Mouse (Mus musculus) MEL (cell line): ENCODE measurements around the gene Rnf126. TPM values are rescaled to one million over a fixed set of nuclear protein-coding genes. Genes with fewer than 3 reads are reported as not detected.

Source experiments
- DNase-seq: peaks from one replicate; pipeline ENCODE4 v3.0.0; 2011; ENCODE audit warnings: low read depth, low spot score
- H3K27ac ChIP-seq: 2 replicates; pipeline ENCODE4 v1.5.1; 2012; ENCODE audit warnings: low read depth, mild to moderate bottlenecking, control low read depth, low read length, moderate library complexity; ENCODE audit not compliant: control insufficient read depth
- H3K27me3 ChIP-seq, 2 experiments: fragments of 150-350 bp in 1 of 2; sonication (generic) in 1 of 2; 2 replicates each; pipeline ENCODE4 v1.6.1; 2012; ENCODE audit warnings: low read length in 2 of 2, mild to moderate bottlenecking in 2 of 2, improper control_type of control experiment in 1 of 2, moderate library complexity in 1 of 2; ENCODE audit not compliant: insufficient read depth in 2 of 2, control insufficient read depth in 1 of 2
- H3K36me3 ChIP-seq, 2 experiments: 2 replicates each; pipeline ENCODE4 v1.6.1; 2012 to 2014; ENCODE audit warnings: low read length in 2 of 2, improper control_type of control experiment in 1 of 2, inconsistent platforms in 1 of 2, mild to moderate bottlenecking in 1 of 2; ENCODE audit not compliant: insufficient read depth in 2 of 2, control insufficient read depth in 1 of 2
- H3K4me1 ChIP-seq, 2 experiments: fragments of 150-350 bp in 1 of 2; sonication (generic) in 1 of 2; 2 replicates each; pipeline ENCODE4 v1.6.1; 2012; ENCODE audit warnings: low read length in 2 of 2, improper control_type of control experiment in 1 of 2, mild to moderate bottlenecking in 1 of 2; ENCODE audit not compliant: insufficient read depth in 2 of 2, control insufficient read depth in 1 of 2
- H3K4me3 ChIP-seq, 2 experiments: fragments of 150-350 bp in 1 of 2; sonication (generic) in 1 of 2; 2 replicates each; pipeline ENCODE4 v1.5.1; 2012; ENCODE audit warnings: low read depth in 2 of 2, low read length in 2 of 2, mild to moderate bottlenecking in 2 of 2, moderate library complexity in 2 of 2, control low read depth in 1 of 2, improper control_type of control experiment in 1 of 2; ENCODE audit not compliant: control insufficient read depth in 1 of 2, insufficient read depth in 1 of 2
- H3K79me2 ChIP-seq: 2 replicates; pipeline ENCODE4 v1.6.1; 2012; ENCODE audit warnings: mild to moderate bottlenecking, low read length, moderate library complexity; ENCODE audit not compliant: control insufficient read depth, poor library complexity, insufficient read depth
- H3K9ac ChIP-seq: 2 replicates; pipeline ENCODE4 v1.6.1; 2012; ENCODE audit warnings: low read depth, mild to moderate bottlenecking, control low read depth, low read length, moderate library complexity; ENCODE audit not compliant: control insufficient read depth, poor library complexity, severe bottlenecking
- H3K9me3 ChIP-seq: fragments of 150-350 bp; sonication (generic); replicated peaks from 2 replicates; pipeline ENCODE4 v1.6.1; 2012; ENCODE audit warnings: mild to moderate bottlenecking, low read length, improper control_type of control experiment, moderate library complexity; ENCODE audit not compliant: insufficient read depth
- BHLHE40 ChIP-seq: IDR thresholded peaks from 2 replicates; pipeline ENCODE4 v1.6.1; 2012; ENCODE audit warnings: low read depth, mild to moderate bottlenecking, inconsistent platforms, low read length, improper control_type of control experiment, borderline replicate concordance
- CHD1 ChIP-seq: IDR thresholded peaks from 2 replicates; pipeline ENCODE4 v1.6.1; 2012; ENCODE audit warnings: low read depth, mild to moderate bottlenecking, inconsistent platforms, low read length, improper control_type of control experiment
- E2F4 ChIP-seq: IDR thresholded peaks from 2 replicates; pipeline ENCODE4 v1.6.1; 2011; ENCODE audit warnings: low read depth, low read length, improper control_type of control experiment, borderline replicate concordance
- ELF1 ChIP-seq: IDR thresholded peaks from 2 replicates; pipeline ENCODE4 v1.6.1; 2014; ENCODE audit warnings: low read depth, mild to moderate bottlenecking, inconsistent platforms, low read length, improper control_type of control experiment, moderate library complexity
- EP300 ChIP-seq, 2 experiments: IDR thresholded peaks; 2 replicates each; pipeline ENCODE4 v1.6.1; 2011; ENCODE audit warnings: improper control_type of control experiment in 2 of 2, low read length in 2 of 2, low read depth in 1 of 2, mild to moderate bottlenecking in 1 of 2
- GATA1 ChIP-seq: IDR thresholded peaks from 2 replicates; pipeline ENCODE4 v1.6.1; 2011; ENCODE audit warnings: low read depth, low read length, improper control_type of control experiment
- HCFC1 ChIP-seq: IDR thresholded peaks from 2 replicates; pipeline ENCODE4 v1.6.1; 2012; ENCODE audit warnings: low read depth, mild to moderate bottlenecking, inconsistent platforms, low read length, improper control_type of control experiment, moderate library complexity
- KAT2A ChIP-seq: conservative IDR thresholded peaks from 2 replicates; pipeline ENCODE4 v1.6.1; 2012; ENCODE audit warnings: low read depth, low read length, improper control_type of control experiment, inconsistent platforms
- MAZ ChIP-seq: IDR thresholded peaks from 2 replicates; pipeline ENCODE4 v1.6.1; 2012; ENCODE audit warnings: low read depth, mild to moderate bottlenecking, inconsistent platforms, low read length, improper control_type of control experiment
- MXI1 ChIP-seq: IDR thresholded peaks from 2 replicates; pipeline ENCODE4 v1.6.1; 2011; ENCODE audit warnings: mild to moderate bottlenecking, low read depth, low read length, improper control_type of control experiment
- MYC ChIP-seq: IDR thresholded peaks from 2 replicates; pipeline ENCODE4 v1.6.1; 2011; ENCODE audit warnings: low read depth, mild to moderate bottlenecking, low read length, improper control_type of control experiment, moderate library complexity
- NELFE ChIP-seq: IDR thresholded peaks from 2 replicates; pipeline ENCODE4 v1.6.1; 2011; ENCODE audit warnings: low read depth, low read length, improper control_type of control experiment
- POLR2AphosphoS2 ChIP-seq: IDR thresholded peaks from 2 replicates; pipeline ENCODE4 v1.6.1; 2011; ENCODE audit warnings: low read length, improper control_type of control experiment
- RAD21 ChIP-seq: IDR thresholded peaks from 2 replicates; pipeline ENCODE4 v1.6.1; 2011; ENCODE audit warnings: mild to moderate bottlenecking, low read depth, low read length, improper control_type of control experiment
- RCOR1 ChIP-seq: IDR thresholded peaks from 2 replicates; pipeline ENCODE4 v1.6.1; 2012; ENCODE audit warnings: low read depth, mild to moderate bottlenecking, inconsistent platforms, low read length, improper control_type of control experiment
- SIN3A ChIP-seq: IDR thresholded peaks from 2 replicates; pipeline ENCODE4 v1.6.1; 2012; ENCODE audit warnings: low read length, improper control_type of control experiment, inconsistent platforms
- TAL1 ChIP-seq: IDR thresholded peaks from 2 replicates; pipeline ENCODE4 v1.6.1; 2012; ENCODE audit warnings: mild to moderate bottlenecking, inconsistent platforms, low read length, moderate library complexity, mixed read lengths
- TBP ChIP-seq: IDR thresholded peaks from 2 replicates; pipeline ENCODE4 v1.8.0; 2011; ENCODE audit warnings: low read depth, low read length, improper control_type of control experiment
- UBTF ChIP-seq: IDR thresholded peaks from 2 replicates; pipeline ENCODE4 v1.6.1; 2012; ENCODE audit warnings: low read depth, mild to moderate bottlenecking, inconsistent platforms, low read length, improper control_type of control experiment, moderate library complexity, borderline replicate concordance; ENCODE audit not compliant: insufficient read depth
- USF2 ChIP-seq, 2 experiments: IDR thresholded peaks; 2 replicates each; pipeline ENCODE4 v1.6.1; 2011 to 2012; ENCODE audit warnings: improper control_type of control experiment in 2 of 2, low read length in 2 of 2, borderline replicate concordance in 1 of 2, inconsistent platforms in 1 of 2, low read depth in 1 of 2, mild to moderate bottlenecking in 1 of 2; ENCODE audit not compliant: insufficient read depth in 1 of 2
- ZC3H11A ChIP-seq: IDR thresholded peaks from 2 replicates; pipeline ENCODE4 v1.6.1; 2012; ENCODE audit warnings: low read depth, mild to moderate bottlenecking, inconsistent platforms, low read length, improper control_type of control experiment
- ZKSCAN1 ChIP-seq: IDR thresholded peaks from 2 replicates; pipeline ENCODE4 v1.6.1; 2012; ENCODE audit warnings: low read depth, mild to moderate bottlenecking, inconsistent platforms, low read length, improper control_type of control experiment, moderate library complexity
- ZMIZ1 ChIP-seq: IDR thresholded peaks from 2 replicates; pipeline ENCODE4 v1.6.1; 2012; ENCODE audit warnings: low read depth, mild to moderate bottlenecking, inconsistent platforms, low read length, improper control_type of control experiment, moderate library complexity
- ZNF384 ChIP-seq: IDR thresholded peaks from 2 replicates; pipeline ENCODE4 v1.6.1; 2012; ENCODE audit warnings: low read depth, mild to moderate bottlenecking, inconsistent platforms, low read length, improper control_type of control experiment
- polyA plus RNA-seq, 2 experiments: library from polyadenylated mRNA; stranded (reverse) in 1 of 2; unstranded in 1 of 2; fragments of >175 nt in 1 of 2; fragments of >200 nt in 1 of 2; gene quantifications; 2 replicates each; pipeline versions ENCODE4 v1.2.1 to v1.2.4; 2012; ENCODE audit warnings: low replicate concordance in 2 of 2, low read depth in 1 of 2; ENCODE audit not compliant: insufficient read length in 2 of 2, insufficient read depth in 1 of 2, missing spikeins in 1 of 2
- total RNA-seq: library from RNA; depleted of rRNA; stranded (reverse); fragments of 300-350 nt; gene quantifications from 2 replicates; pipeline ENCODE4 v1.2.3, GENCODE M21; 2012

Gene Rnf126
- total and polyA plus RNA-seq, 3 experiments, result 84.8 to 184 (median 174) TPM

DNA sequence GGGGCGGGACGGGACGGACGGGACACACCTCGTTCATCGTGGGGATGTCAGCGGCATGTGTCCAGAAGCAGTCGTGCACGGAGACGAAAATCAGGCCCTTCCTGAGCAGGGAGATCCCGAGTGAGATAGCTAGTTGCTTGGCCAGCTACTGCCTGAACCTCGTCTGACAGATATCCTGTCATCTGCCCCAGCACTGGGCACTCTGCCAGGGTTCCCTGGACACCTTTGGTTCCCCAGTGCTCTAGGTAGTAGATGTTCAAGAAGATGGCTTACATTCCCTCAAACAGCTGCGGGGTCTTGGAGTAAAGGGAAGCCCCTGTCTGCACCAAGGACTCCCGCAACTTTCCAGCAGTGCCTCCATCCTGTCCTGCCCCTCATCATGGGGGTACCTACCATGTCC lies 30.0 kb downstream of the Rnf126 start:
- no peaks in the 10 kb centered on the region for H3K4me1 ChIP-seq
- no peaks in the 10 kb centered on the region for H3K27me3 ChIP-seq
- H3K27ac ChIP-seq, result no peak overlapping the region
- no peak for TF ChIP-seq UBTF
- TF ChIP-seq MYC, result no peak
- no peak for TF ChIP-seq HCFC1
- no peak for TF ChIP-seq BHLHE40
- TF ChIP-seq RAD21, result no peak
- TF ChIP-seq ZNF384, result no peak
- no peak for TF ChIP-seq POLR2AphosphoS2
- no peak for TF ChIP-seq USF2 (IDR thresholded peaks at IDR 0.05; ENCODE audit: borderline replicate concordance in 1 of 2, insufficient read depth in 1 of 2, low read depth in 1 of 2, low read length in 2 of 2)
- TF ChIP-seq TAL1, result no peak
- TF ChIP-seq ELF1, result no peak
- H3K9me3 ChIP-seq, result no peaks in the 10 kb centered on the region
- DNase-seq, result no peak
- H3K9ac ChIP-seq, result no peak overlapping the region
- H3K36me3 ChIP-seq, result no peaks in the 10 kb centered on the region; a peak in 1 of 4 replicates
- no peaks in the 10 kb centered on the region for H3K79me2 ChIP-seq
- H3K4me3 ChIP-seq, result no peak overlapping the region

DNA sequence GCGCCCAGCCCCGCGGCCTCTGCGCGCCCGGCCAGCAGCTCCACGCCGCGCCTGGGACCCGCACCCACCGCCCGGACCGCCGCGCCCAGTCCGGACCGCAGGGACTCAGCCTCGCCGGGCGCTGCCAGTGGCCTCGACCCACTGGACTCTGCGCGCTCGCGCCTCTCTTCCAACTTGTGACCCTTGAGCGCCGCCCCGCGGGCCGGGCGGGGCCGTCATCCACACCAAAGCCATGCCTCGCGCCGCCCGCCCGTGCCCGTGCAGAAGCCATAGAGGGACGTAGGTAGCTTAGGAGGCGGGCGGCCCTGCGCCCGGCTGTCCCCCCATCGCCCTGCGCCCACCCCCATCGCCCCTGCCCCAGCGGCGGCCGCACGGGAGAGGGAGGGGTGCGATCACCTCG lies 31.4 kb downstream of the Rnf126 start:
- no peak overlapping the region for H3K9ac ChIP-seq
- no peaks in the 10 kb centered on the region for H3K4me1 ChIP-seq
- H3K27me3 ChIP-seq, result no peaks in the 10 kb centered on the region
- H3K79me2 ChIP-seq, result no peaks in the 10 kb centered on the region
- no peak for TF ChIP-seq NELFE
- TF ChIP-seq RCOR1, result no peak
- no peak for TF ChIP-seq TAL1
- no peak for TF ChIP-seq KAT2A
- TF ChIP-seq TBP, result no peak
- no peak for TF ChIP-seq RAD21
- TF ChIP-seq CHD1, result no peak
- no peak for TF ChIP-seq GATA1
- no peak for TF ChIP-seq ZMIZ1
- no peak for TF ChIP-seq MXI1
- no peak for TF ChIP-seq HCFC1
- no peak for TF ChIP-seq MAZ
- TF ChIP-seq ZKSCAN1, result no peak
- TF ChIP-seq ZC3H11A, result no peak
- TF ChIP-seq EP300 (IDR thresholded peaks at IDR 0.05; ENCODE audit: low read depth in 1 of 2, low read length in 2 of 2), result no peak
- no peak for TF ChIP-seq SIN3A
- no peak for TF ChIP-seq E2F4
- no peak overlapping the region for H3K27ac ChIP-seq
- H3K36me3 ChIP-seq, result no peaks in the 10 kb centered on the region; a peak in 1 of 4 replicates
- no peak for DNase-seq
- no peak overlapping the region for H3K4me3 ChIP-seq
- no peaks in the 10 kb centered on the region for H3K9me3 ChIP-seq
